Mouse (Mus musculus) bone marrow macrophage, adult 2 months (primary cell): ENCODE results near the gene Pepd.

Source experiments
- CTCF ChIP-seq: IDR thresholded peaks from 2 replicates; pipeline ENCODE4 v1.5.1; 2012; ENCODE audit warnings: low read depth, mild to moderate bottlenecking, low read length, moderate library complexity
- POLR2A ChIP-seq: IDR thresholded peaks from 2 replicates; pipeline ENCODE4 v1.6.1; 2012; ENCODE audit warnings: mild to moderate bottlenecking, low read depth, low read length, borderline replicate concordance

- TF ChIP-seq CTCF = peak; percentile 71
- no peak for TF ChIP-seq POLR2A
These were observed 114.7 kb downstream of the Pepd start for GRCm38 (mm10) chr7:35026838-35027291.
